Mouse (Mus musculus): ENCODE measurements at regions not wholly inside any gene's neighbourhood (a gene's known extent, or its start where the extent isn't known, plus 50 kb on each side); places are given as distances from the start of the nearest gene placed in this dataset.

DNA sequence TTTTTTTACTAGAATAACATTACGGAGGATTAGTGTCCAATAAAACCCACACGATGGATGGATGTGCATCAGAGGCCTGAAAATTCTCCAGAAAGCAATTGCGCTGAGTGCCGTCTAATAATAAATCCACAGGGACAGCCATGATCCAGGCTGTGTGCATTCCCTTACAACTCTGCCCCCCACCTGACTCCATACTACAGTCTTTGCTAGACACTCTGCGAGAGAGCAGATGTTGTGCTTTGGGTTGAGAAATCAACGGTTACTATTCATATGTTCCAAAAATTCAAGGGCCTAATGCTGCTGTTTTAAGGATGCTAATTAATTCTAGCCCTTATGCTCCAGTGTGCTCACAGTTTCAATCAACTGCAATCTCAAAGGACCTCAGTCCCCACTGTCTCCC, 251.2 kb upstream of the Noct start:
- Histone ChIP-seq H3K27ac (replicated peaks) (no peak overlapping the region), H3K9me3 (no peaks in the 10 kb centered on the region), H3K9ac (no peak overlapping the region), H3K4me3 (no peak overlapping the region), H3K36me3 (no peaks in the 10 kb centered on the region), H3K4me1 (replicated peaks) (0 out of 2 replicates have a peak, but pooled peaks cover 4% of the 10 kb centered on the region), H3K4me2 (no peak overlapping the region), H3K27me3 (no peaks in the 10 kb centered on the region)
- WGBS: 61% methylated on average over 6 of the region's 6 CpGs
- 0 out of 2 replicates have a peak, but pooled peaks have one; percentile 63 for ATAC-seq (ENCODE audit: low FRiP score, low read depth)

DNA sequence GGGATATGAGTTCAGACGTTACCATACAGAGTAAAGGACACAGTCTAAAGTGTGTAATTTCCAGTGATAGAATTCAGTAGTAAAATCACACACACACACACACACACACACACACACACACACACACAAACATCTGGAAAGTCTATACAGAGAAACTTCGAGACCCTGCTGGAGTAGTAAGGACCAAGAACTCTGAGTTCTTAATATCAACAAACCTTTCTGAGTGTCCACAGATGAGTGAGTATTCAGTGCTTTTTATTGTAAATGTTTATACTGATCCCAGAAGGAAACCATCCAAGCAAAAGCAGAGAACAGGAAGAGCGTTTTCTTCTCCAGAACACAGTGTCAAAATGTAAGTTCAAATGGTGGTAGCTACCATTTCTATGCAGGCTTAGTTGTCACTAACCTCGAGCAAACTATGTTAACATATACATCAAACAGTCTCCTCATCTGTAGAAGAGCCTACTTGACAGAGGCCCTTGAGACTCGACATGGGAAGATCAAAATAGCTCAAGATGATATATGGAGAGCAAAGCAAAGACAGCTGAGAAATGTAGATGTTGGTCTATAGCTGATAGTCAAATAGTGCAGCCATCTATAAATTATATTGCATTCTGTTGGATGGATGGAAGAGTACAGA, 248.0 kb upstream of the Noct start:
- H3K4me2 ChIP-seq: no peak overlapping the region
- H3K27ac ChIP-seq (replicated peaks): no peak overlapping the region
- no peak overlapping the region for H3K9ac ChIP-seq
- no peaks in the 10 kb centered on the region for H3K9me3 ChIP-seq
- H3K36me3 ChIP-seq: no peaks in the 10 kb centered on the region
- no peak for ATAC-seq (ENCODE audit: low FRiP score, low read depth)
- WGBS: 87% methylated on average over 5 of the region's 5 CpGs
- 0 out of 2 replicates have a peak, but pooled peaks cover 4% of the 10 kb centered on the region for H3K4me1 ChIP-seq (replicated peaks)
- H3K4me3 ChIP-seq: no peak overlapping the region
- H3K27me3 ChIP-seq: no peaks in the 10 kb centered on the region

DNA sequence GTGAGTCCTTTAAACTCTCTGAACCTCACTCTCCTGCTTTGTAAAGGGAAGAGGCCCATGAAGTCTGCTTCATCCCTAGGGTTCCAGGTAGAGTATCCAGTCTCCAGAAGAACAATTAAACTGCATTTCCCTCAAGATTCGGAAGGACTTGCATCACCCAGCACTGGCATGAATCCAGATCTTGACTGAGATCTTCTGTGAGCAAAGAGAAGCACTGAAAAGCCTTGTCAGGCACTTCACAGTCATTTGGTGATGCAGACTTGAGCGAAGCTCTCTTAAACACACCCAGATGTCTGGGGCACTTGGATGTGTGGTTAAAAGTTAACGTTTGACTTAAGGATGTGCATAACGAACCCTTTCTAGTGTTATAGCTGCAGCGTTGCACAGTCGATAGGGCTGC, 247.4 kb upstream of the Noct start:
- 78% methylated on average over 6 of the region's 6 CpGs for WGBS
- Histone ChIP-seq H3K4me1 (replicated peaks) (0 out of 2 replicates have a peak, but pooled peaks cover 4% of the 10 kb centered on the region), H3K9me3 (no peaks in the 10 kb centered on the region), H3K4me3 (no peak overlapping the region), H3K27ac (replicated peaks) (no peak overlapping the region), H3K36me3 (no peaks in the 10 kb centered on the region), H3K9ac (no peak overlapping the region), H3K27me3 (no peaks in the 10 kb centered on the region), H3K4me2 (no peak overlapping the region)
- ATAC-seq (ENCODE audit: low FRiP score, low read depth): no peak

DNA sequence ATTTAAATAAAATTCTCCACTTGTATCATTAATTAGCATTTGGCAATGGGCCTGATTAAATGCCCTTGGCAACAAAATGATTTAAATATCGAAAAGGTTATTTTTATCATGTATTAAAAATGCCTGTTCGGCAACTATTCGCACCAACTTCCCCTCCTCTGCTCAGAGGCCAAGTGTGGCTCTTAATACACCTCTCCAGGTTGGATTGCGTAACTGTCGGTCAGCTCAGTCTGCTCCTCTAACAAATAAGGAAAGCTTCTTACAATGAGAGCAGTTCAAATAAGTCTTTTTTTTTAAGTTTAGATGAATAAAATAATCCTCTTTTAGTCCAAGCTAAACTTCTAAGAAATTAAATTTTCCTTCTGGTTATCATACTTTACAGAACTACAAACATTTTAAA, 245.6 kb upstream of the Noct start:
- Histone ChIP-seq H3K27me3 (no peaks in the 10 kb centered on the region), H3K4me1 (replicated peaks) (no peaks in the 10 kb centered on the region), H3K4me3 (no peak overlapping the region), H3K9me3 (no peaks in the 10 kb centered on the region), H3K36me3 (no peaks in the 10 kb centered on the region), H3K27ac (replicated peaks) (no peak overlapping the region), H3K9ac (no peak overlapping the region), H3K4me2 (no peak overlapping the region)
- ATAC-seq (ENCODE audit: low FRiP score, low read depth): no peak
- 88% methylated on average over 5 of the region's 5 CpGs for WGBS

DNA sequence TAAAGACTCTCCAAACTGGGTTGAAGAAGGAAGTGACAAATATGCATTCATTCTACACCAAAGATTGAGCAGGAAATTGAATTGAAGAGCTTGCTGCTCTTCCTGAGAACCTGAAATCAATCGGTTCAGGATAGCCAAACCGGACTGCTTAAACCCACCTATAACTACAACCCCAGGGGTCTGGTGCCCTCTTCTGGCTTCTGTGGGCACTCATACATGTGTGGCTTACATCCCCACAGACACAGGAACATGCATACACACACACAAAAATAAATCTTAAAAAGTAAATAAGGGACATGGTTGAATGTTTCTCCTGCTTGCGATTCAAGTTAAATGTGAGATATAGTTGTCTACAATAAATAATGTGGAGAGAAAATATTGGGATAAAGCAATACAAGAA, 244.7 kb upstream of the Noct start:
- H3K9ac ChIP-seq: no peak overlapping the region
- WGBS: 73% methylated on average over 3 of the region's 3 CpGs
- H3K27ac ChIP-seq (replicated peaks): no peak overlapping the region
- no peak overlapping the region for H3K4me3 ChIP-seq
- no peaks in the 10 kb centered on the region for H3K9me3 ChIP-seq
- ATAC-seq (ENCODE audit: low FRiP score, low read depth): no peak
- no peaks in the 10 kb centered on the region for H3K36me3 ChIP-seq
- H3K27me3 ChIP-seq: no peaks in the 10 kb centered on the region
- no peak overlapping the region for H3K4me2 ChIP-seq
- H3K4me1 ChIP-seq (replicated peaks): no peaks in the 10 kb centered on the region

DNA sequence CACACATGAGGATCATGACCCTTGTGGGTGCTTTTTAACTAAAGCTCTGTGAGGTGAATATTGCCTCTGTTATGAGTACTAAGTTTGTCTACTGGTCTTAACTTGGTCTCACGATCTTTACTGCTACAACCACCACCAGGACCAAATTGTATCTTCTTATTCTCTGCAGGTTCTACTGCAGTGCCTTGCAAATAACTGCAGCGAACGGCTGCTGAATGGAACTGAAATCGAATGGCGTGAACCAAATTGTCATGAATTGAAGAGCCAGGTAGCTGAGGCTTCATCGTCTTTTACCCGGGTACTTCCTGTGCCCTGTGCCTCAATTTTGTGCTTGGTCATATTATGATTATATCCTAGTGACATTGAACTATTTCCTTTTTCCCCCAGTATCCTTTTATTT, 242.5 kb upstream of the Noct start:
- no peaks in the 10 kb centered on the region for H3K36me3 ChIP-seq
- no peaks in the 10 kb centered on the region for H3K4me1 ChIP-seq (replicated peaks)
- no peak for ATAC-seq (ENCODE audit: low FRiP score, low read depth)
- H3K9me3 ChIP-seq: no peaks in the 10 kb centered on the region
- 94% methylated on average over 7 of the region's 7 CpGs for WGBS
- no peak overlapping the region for H3K4me2 ChIP-seq
- no peak overlapping the region for H3K9ac ChIP-seq
- H3K27ac ChIP-seq (replicated peaks): no peak overlapping the region
- H3K27me3 ChIP-seq: no peaks in the 10 kb centered on the region
- H3K4me3 ChIP-seq: no peak overlapping the region

DNA sequence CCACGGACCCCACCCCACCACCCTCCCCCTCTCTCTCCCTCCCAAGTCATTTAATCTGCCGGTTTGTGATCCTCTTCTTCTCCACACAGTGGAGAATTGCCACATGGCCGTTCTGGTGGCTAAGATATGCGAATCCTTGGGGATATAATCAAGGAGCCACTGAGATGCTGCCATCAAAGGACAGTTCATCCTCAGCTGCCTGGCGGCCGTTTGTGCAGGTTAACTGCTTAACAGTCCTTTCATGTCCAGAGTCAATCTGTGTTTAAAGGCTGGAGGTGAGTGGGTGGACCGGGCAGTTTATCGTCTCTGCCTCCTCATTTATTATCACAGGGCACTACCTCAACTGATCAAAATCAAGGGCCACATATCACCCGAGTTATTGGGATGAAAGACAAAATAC, 241.6 kb upstream of the Noct start:
- Histone ChIP-seq H3K4me3 (no peak overlapping the region), H3K27ac (replicated peaks) (no peak overlapping the region), H3K36me3 (no peaks in the 10 kb centered on the region), H3K27me3 (no peaks in the 10 kb centered on the region), H3K9me3 (no peaks in the 10 kb centered on the region), H3K4me2 (no peak overlapping the region), H3K9ac (no peak overlapping the region), H3K4me1 (replicated peaks) (no peaks in the 10 kb centered on the region)
- no peak for ATAC-seq (ENCODE audit: low FRiP score, low read depth)
- WGBS: 50% methylated on average over 9 of the region's 9 CpGs

DNA sequence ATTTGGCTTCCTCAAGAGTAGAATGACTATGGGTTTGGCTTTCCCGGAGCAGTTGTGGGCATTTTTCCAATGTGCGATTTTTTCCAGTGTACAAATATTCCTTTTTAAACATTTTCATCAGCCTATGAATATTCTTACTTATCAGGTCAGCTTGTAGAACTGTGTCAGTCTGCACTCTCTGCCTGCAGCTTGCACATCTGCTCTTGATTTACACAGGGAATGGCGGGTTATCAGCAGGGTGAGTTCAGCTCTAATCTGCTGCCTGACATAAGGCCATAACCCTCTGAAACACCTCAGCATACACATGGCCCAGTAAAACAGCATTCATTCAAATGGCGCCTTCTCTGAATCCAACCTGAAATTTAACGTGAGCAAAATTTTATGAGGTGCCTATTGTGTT, 241.1 kb upstream of the Noct start:
- no peak overlapping the region for H3K4me3 ChIP-seq
- ATAC-seq (ENCODE audit: low FRiP score, low read depth): no peak
- no peaks in the 10 kb centered on the region for H3K4me1 ChIP-seq (replicated peaks)
- 72% methylated on average over 5 of the region's 5 CpGs for WGBS
- no peaks in the 10 kb centered on the region for H3K27me3 ChIP-seq
- H3K4me2 ChIP-seq: no peak overlapping the region
- no peak overlapping the region for H3K27ac ChIP-seq (replicated peaks)
- H3K9me3 ChIP-seq: no peaks in the 10 kb centered on the region
- no peak overlapping the region for H3K9ac ChIP-seq
- H3K36me3 ChIP-seq: no peaks in the 10 kb centered on the region

DNA sequence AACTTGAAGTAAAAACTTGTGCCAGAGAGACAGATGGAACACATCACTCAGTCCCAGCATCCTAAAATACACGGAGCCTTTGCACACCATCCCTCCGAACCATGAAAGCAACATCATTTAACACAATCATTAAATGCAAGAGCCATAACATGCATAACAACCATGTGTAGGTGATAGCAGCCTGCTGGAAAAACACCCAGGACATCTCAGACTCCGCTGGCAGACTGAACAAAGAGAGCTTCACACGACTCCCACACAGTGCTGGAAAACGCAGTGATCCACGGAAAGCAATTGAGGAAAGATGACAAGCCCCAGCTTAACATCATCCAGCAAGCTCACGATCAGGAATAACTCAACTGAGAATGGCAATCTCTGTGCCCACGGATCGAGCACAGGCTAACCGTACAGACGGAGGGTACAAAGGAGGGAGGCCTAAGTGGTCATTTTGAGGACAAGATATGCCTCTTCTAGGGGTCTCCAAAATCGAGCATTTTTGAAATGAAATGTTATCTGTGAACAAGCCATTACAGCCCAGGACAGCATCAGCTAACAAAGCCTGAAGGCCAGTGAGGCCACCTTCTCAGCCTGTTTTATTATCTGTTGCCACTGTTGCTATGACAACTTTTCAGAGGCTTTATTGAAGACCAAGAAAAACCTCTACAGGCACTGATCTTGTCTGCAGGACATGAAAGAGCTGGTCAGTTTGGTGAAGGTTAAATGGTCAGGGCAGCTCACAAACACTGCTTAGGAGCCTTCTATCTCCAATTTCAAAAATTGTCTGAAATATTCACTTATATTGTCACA, 240.1 kb upstream of the Noct start:
- no peaks in the 10 kb centered on the region for H3K9me3 ChIP-seq
- H3K36me3 ChIP-seq: no peaks in the 10 kb centered on the region
- peak; percentile 19; the same call in 1 of the 2 replicates for ATAC-seq (ENCODE audit: low FRiP score, low read depth)
- H3K4me3 ChIP-seq: no peak overlapping the region
- no peaks in the 10 kb centered on the region for H3K27me3 ChIP-seq
- H3K4me1 ChIP-seq (replicated peaks): no peaks in the 10 kb centered on the region
- H3K9ac ChIP-seq: no peak overlapping the region
- WGBS: 36% methylated on average over 12 of the region's 12 CpGs
- no peak overlapping the region; the same call in 1 of the 2 replicates for H3K27ac ChIP-seq (replicated peaks)
- H3K4me2 ChIP-seq: no peak overlapping the region

DNA sequence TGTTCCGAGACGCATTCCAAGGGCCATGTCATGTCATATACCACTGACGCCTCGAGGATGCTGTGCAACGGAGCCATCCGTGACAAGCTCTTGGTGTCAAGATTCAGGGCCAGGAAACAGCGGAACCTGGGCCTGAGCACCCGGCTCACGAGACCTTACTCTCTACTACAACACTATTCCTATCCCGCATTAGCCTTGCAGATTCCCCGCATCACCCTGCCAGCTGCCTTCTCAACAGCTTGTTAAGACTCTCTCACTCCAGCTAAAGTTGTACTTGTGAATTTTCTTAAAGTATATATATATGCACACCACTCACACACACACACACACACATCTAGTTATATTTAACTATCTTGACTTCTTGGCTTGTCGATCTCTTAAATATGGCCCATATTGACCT, 236.4 kb upstream of the Noct start:
- Histone ChIP-seq H3K9me3 (no peaks in the 10 kb centered on the region), H3K4me2 (no peak overlapping the region), H3K4me1 (replicated peaks) (peaks cover 5% of the 10 kb centered on the region), H3K4me3 (no peak overlapping the region), H3K9ac (no peak overlapping the region), H3K36me3 (no peaks in the 10 kb centered on the region), H3K27ac (replicated peaks) (no peak overlapping the region), H3K27me3 (no peaks in the 10 kb centered on the region)
- no peak for ATAC-seq (ENCODE audit: low FRiP score, low read depth)
- WGBS: 98% methylated on average over 12 of the region's 12 CpGs

DNA sequence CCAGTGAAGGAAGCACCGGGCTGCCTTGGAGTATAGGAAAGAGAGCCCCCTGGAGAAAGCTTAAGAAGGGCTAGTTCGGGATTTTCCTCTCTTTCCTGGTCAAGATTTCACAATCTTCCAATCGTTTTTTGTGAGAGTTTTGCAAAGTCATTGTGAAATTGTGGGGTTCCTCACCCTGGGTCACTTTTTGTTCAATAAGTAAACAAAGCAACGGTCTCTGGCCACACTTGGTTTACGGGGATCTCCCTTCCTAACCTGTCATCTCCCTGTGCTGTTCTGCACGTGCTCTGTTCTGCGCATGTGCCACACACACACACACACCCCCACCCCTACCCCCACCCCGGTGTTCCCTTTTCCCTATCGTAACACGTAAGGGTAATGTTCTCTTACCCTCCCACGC, 233.4 kb upstream of the Noct start:
- no peak overlapping the region for H3K9ac ChIP-seq
- H3K4me3 ChIP-seq: no peak overlapping the region
- H3K27me3 ChIP-seq: no peaks in the 10 kb centered on the region
- H3K9me3 ChIP-seq: no peaks in the 10 kb centered on the region
- 82% methylated on average over 11 of the region's 11 CpGs for WGBS
- H3K4me1 ChIP-seq (replicated peaks): peaks cover 7% of the 10 kb centered on the region
- H3K36me3 ChIP-seq: no peaks in the 10 kb centered on the region
- no peak overlapping the region for H3K27ac ChIP-seq (replicated peaks)
- no peak for ATAC-seq (ENCODE audit: low FRiP score, low read depth)
- H3K4me2 ChIP-seq: no peak overlapping the region

DNA sequence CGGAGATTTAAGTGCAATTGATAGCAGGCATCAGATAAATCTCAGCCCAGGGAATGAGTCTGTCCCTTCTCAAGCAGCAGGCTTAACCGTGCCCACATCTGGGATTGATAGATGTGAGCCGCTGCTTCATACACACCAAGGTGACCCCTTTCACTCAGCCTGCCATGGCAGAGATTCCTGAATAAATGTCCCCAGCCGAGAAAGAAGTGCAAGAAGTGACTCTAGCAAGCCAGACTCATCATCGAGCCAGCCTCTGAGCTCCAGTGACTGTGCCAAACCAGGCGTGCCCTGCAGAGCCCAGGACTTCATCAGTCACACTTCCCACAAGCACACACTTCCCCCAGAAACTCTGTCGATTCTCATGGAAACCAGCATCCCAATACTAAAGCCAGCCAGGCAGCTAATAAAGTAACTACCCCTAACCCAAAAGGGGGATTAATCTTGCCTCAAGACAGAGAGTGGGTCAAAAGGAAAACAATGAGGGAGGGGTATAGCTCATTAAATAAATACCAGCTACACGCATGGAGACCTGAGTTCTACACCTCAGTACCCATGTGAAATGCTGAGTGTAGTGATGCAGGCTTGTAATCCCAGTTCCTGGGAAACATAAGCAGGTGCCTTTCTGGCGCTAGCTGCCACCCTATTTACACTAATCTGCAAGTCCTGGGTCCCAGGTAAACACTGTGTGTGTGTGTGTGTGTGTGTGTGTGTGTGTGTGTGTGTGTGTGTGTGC, 231.5 kb upstream of the Noct start:
- no peak overlapping the region for H3K4me3 ChIP-seq
- no peaks in the 10 kb centered on the region for H3K36me3 ChIP-seq
- H3K4me2 ChIP-seq: no peak overlapping the region
- H3K27me3 ChIP-seq: no peaks in the 10 kb centered on the region
- WGBS: 43% methylated on average over 9 of the region's 9 CpGs
- H3K4me1 ChIP-seq (replicated peaks): peaks cover 7% of the 10 kb centered on the region
- peak overlapping the region; percentile 43; the same call in 1 of the 2 replicates for H3K27ac ChIP-seq (replicated peaks)
- no peaks in the 10 kb centered on the region for H3K9me3 ChIP-seq
- ATAC-seq (ENCODE audit: low FRiP score, low read depth): peak; percentile 61; the same call in 1 of the 2 replicates
- H3K9ac ChIP-seq: 0 out of 2 replicates have a peak overlapping the region, but pooled peaks have one; percentile 8
